Comparison of ENCODE assay signal across 11 mouse cellular contexts in genomic region chr2:71315022-71315421, GRCm38 (mm10). TPM values are rescaled to one million over a fixed set of nuclear protein-coding genes. Genes with fewer than 3 reads are reported as not detected.
A peak's percentile ranks its signal among the peaks of the same experiment; 100 is the strongest.
DNase-seq lines count a peak whose midpoint lies in the region; ATAC-seq and TF ChIP-seq lines count a peak whose summit lies in the region.
"Had no signal": no experiment of that assay in that cellular context is flagged by ENCODE, and none has a peak within 500 bp of the region (broad histone marks: within the 10 kb centered on the region; RNA-seq: fewer than 3 reads in every experiment).

No protein-coding gene starts in this region.

- ATAC-seq in kidney, embryonic 15.5 days (replicated peaks; ENCODE audit: low FRiP score): no peak
- ATAC-seq in limb, embryonic 11.5 days (ENCODE audit: insufficient number of reproducible peaks, low FRiP score, low TSS enrichment, low read depth): no peak
- ATAC-seq in CD4-positive, CD25-positive, alpha-beta regulatory T cell, adult 4 months: no peak
- ATAC-seq: forebrain, postnatal 0 days; liver, postnatal 0 days had no signal

- 0 out of 2 replicates have a peak overlapping the region, but pooled peaks have one; percentile 48 for H3K27ac ChIP-seq in kidney, embryonic 15.5 days
- H3K27ac ChIP-seq in embryonic facial prominence, embryonic 10.5 days (replicated peaks): peak overlapping the region; percentile 81
- no peak overlapping the region for H3K27ac ChIP-seq in limb, embryonic 11.5 days (replicated peaks; ENCODE audit: low read depth, low read length)
- H3K27ac ChIP-seq: stomach, postnatal 0 days had no signal

- peaks cover 52% of the 10 kb centered on the region for H3K36me3 ChIP-seq in kidney, embryonic 15.5 days
- peaks cover 39% of the 10 kb centered on the region for H3K36me3 ChIP-seq in embryonic facial prominence, embryonic 10.5 days (replicated peaks)
- no peaks in the 10 kb centered on the region for H3K36me3 ChIP-seq in limb, embryonic 11.5 days (ENCODE audit: control insufficient read depth, insufficient read depth, low read length)

- no peak for DNase-seq in kidney, adult 18-20 months
- DNase-seq in brain, embryonic 14.5 days (ENCODE audit: low read depth): peak; percentile 56
- DNase-seq in embryonic facial prominence, embryonic 10.5 days (ENCODE audit: low spot score): peak; percentile 41
- no peak for DNase-seq in limb, embryonic 11.5 days (ENCODE audit: low spot score)
- DNase-seq in cerebellum, adult 9-10 months: no peak
- DNase-seq: forebrain, postnatal 0 days; heart, postnatal 36 days; liver, postnatal 0 days had no signal

- no peaks in the 10 kb centered on the region for H3K9me3 ChIP-seq in kidney, embryonic 15.5 days (replicated peaks)
- H3K9me3 ChIP-seq in embryonic facial prominence, embryonic 10.5 days: 0 out of 2 replicates have a peak, but pooled peaks cover 4% of the 10 kb centered on the region
- H3K9me3 ChIP-seq in limb, embryonic 11.5 days (ENCODE audit: control insufficient read depth, low read length): no peaks in the 10 kb centered on the region

- H3K9ac ChIP-seq in kidney, embryonic 15.5 days: no peak overlapping the region
- peak overlapping the region; percentile 12; the same call in 1 of the 2 replicates for H3K9ac ChIP-seq in limb, embryonic 11.5 days (ENCODE audit: low read length)
- H3K9ac ChIP-seq: forebrain, postnatal 0 days; liver, postnatal 0 days had no signal

- 35% methylated on average over 14 of the region's 14 CpGs for WGBS in kidney, embryonic 15.5 days
- WGBS in embryonic facial prominence, embryonic 10.5 days: 50% methylated on average over 14 of the region's 14 CpGs
- WGBS in limb, embryonic 11.5 days: 69% methylated on average over 14 of the region's 14 CpGs

- no peak for TF ChIP-seq POLR2A in brain, embryonic 14.5 days (IDR thresholded peaks at IDR 0.05; ENCODE audit: borderline replicate concordance, extremely low read depth, insufficient read depth, insufficient read length, poor library complexity, severe bottlenecking)

- peak overlapping the region; percentile 13; the same call in 1 of the 2 replicates for H3K4me3 ChIP-seq in kidney, embryonic 15.5 days (replicated peaks)
- peak overlapping the region; percentile 19; the same call in 1 of the 2 replicates for H3K4me3 ChIP-seq in embryonic facial prominence, embryonic 10.5 days
- H3K4me3 ChIP-seq in limb, embryonic 11.5 days (ENCODE audit: low read depth, low read length): no peak overlapping the region

- peak overlapping the region; percentile 44 for H3K4me2 ChIP-seq in kidney, embryonic 15.5 days
- H3K4me2 ChIP-seq in limb, embryonic 11.5 days (ENCODE audit: low read depth, severe bottlenecking): no peak overlapping the region

- TF ChIP-seq CTCF in brain, embryonic 14.5 days (IDR thresholded peaks at IDR 0.05; ENCODE audit: borderline replicate concordance, extremely low read depth, insufficient read depth, insufficient read length): no peak

- no peaks in the 10 kb centered on the region for H3K27me3 ChIP-seq in kidney, embryonic 15.5 days
- H3K27me3 ChIP-seq in embryonic facial prominence, embryonic 10.5 days (replicated peaks; ENCODE audit: low read depth, poor library complexity, severe bottlenecking): no peaks in the 10 kb centered on the region
- no peaks in the 10 kb centered on the region for H3K27me3 ChIP-seq in limb, embryonic 11.5 days (ENCODE audit: control insufficient read depth, insufficient read depth, low read length)

- H3K4me1 ChIP-seq in kidney, embryonic 15.5 days: 0 out of 2 replicates have a peak, but pooled peaks cover 5% of the 10 kb centered on the region
- peaks cover 51% of the 10 kb centered on the region for H3K4me1 ChIP-seq in embryonic facial prominence, embryonic 10.5 days
- H3K4me1 ChIP-seq in limb, embryonic 11.5 days (ENCODE audit: control insufficient read depth, insufficient read depth, low read length): 0 out of 2 replicates have a peak, but pooled peaks cover 2% of the 10 kb centered on the region

RNA-seq across cellular contexts. Expression of gene Slc25a12, which starts 52.5 kb away (rescaled TPM):
- polyA plus RNA-seq in kidney, embryonic 15.5 days (2015; fragmentation: Nextera tagmentation; extraction: Ambion mirVana): 37.8 and 41.7 TPM in 2 replicates
- 65.5 and 73.7 TPM in 2 replicates for polyA plus RNA-seq in brain, embryonic 14.5 days (2012; rRNA removed)
- 33.4 and 38.4 TPM in 2 replicates for polyA plus RNA-seq in embryonic facial prominence, embryonic 10.5 days (2016; fragmentation: Nextera tagmentation; extraction: Ambion mirVana)
- polyA plus RNA-seq in limb, embryonic 11.5 days (2014; fragmentation: Nextera tagmentation; extraction: Ambion mirVana): 28.0 and 32.2 TPM in 2 replicates
- polyA plus RNA-seq in CD4-positive, CD25-positive, alpha-beta regulatory T cell, adult 4 months (2017; shearing (Covaris generic)): 10 to 100 TPM; 74.4 to 89.2 TPM

Comparison
In these comparisons a context has a peak if more than half of its experiments do, and no peak if none do; other contexts are left out.
1. DNase-seq: peak in brain, embryonic 14.5 days (single experiment) and embryonic facial prominence, embryonic 10.5 days (single experiment); none in kidney, adult 18-20 months (single experiment), limb, embryonic 11.5 days (single experiment) and cerebellum, adult 9-10 months (single experiment).